Mouse (Mus musculus): Measurements from ENCODE around the gene Sorcs2. TPM values are rescaled to one million over a fixed set of nuclear protein-coding genes. Genes with fewer than 3 reads are reported as not detected.
"Not testable (repeated sequence)": the region's sequence is repeated elsewhere in the genome, so short reads cannot be mapped to it uniquely, and the experiment has no call there.

Sorcs2 gene
- polyA plus RNA-seq, 1 experiment from 2014 or later: 25.4 TPM

GRCm38 (mm10) chr5:36248022-36248421, 149.9 kb downstream of the Sorcs2 start:
- H3K4me2 ChIP-seq: no peak overlapping the region
- no peak overlapping the region for H3K9ac ChIP-seq
- H3K36me3 ChIP-seq: no peaks in the 10 kb centered on the region
- ATAC-seq (ENCODE audit: insufficient number of reproducible peaks, low FRiP score, low TSS enrichment, low read depth): no peak
- H3K9me3 ChIP-seq: no peaks in the 10 kb centered on the region
- H3K4me1 ChIP-seq: peaks cover 21% of the 10 kb centered on the region
- 77% methylated on average over 3 of the region's 3 CpGs for WGBS
- no peak overlapping the region for H3K27ac ChIP-seq
- no peaks in the 10 kb centered on the region for H3K27me3 ChIP-seq
- H3K4me3 ChIP-seq: no peak overlapping the region

- peaks cover 11% of the 10 kb centered on the region; the same call in 1 of the 2 replicates for H3K4me1 ChIP-seq
- not testable (repeated sequence) for H3K9ac ChIP-seq; ATAC-seq (ENCODE audit: insufficient number of reproducible peaks, low FRiP score, low TSS enrichment, low read depth); H3K9me3 ChIP-seq; H3K4me2 ChIP-seq; H3K27me3 ChIP-seq; H3K27ac ChIP-seq; H3K36me3 ChIP-seq; H3K4me3 ChIP-seq
- 97% methylated on average over 8 of the region's 10 CpGs for WGBS
These were observed 160.4 kb downstream of the Sorcs2 start for GRCm38 (mm10) chr5:36237526-36237925.

- Histone ChIP-seq H3K4me2 (no peak overlapping the region), H3K27ac (no peak overlapping the region), H3K4me1 (peaks cover 25% of the 10 kb centered on the region), H3K36me3 (no peaks in the 10 kb centered on the region), H3K9me3 (no peaks in the 10 kb centered on the region), H3K9ac (no peak overlapping the region), H3K27me3 (no peaks in the 10 kb centered on the region), H3K4me3 (no peak overlapping the region)
- WGBS: 53% methylated on average over 9 of the region's 9 CpGs
- ATAC-seq (ENCODE audit: insufficient number of reproducible peaks, low FRiP score, low TSS enrichment, low read depth): no peak
These were observed 167.6 kb downstream of the Sorcs2 start for GRCm38 (mm10) chr5:36230301-36230780.

GRCm38 (mm10) chr5:36228405-36229370, 169.3 kb downstream of the Sorcs2 start:
- H3K9ac ChIP-seq: no peak overlapping the region
- no peak for ATAC-seq (ENCODE audit: insufficient number of reproducible peaks, low FRiP score, low TSS enrichment, low read depth)
- no peak overlapping the region for H3K4me2 ChIP-seq
- 82% methylated on average over 23 of the region's 23 CpGs for WGBS
- peaks cover 34% of the 10 kb centered on the region for H3K4me1 ChIP-seq
- H3K36me3 ChIP-seq: no peaks in the 10 kb centered on the region
- H3K27ac ChIP-seq: no peak overlapping the region
- no peaks in the 10 kb centered on the region for H3K9me3 ChIP-seq
- no peak overlapping the region for H3K4me3 ChIP-seq
- no peaks in the 10 kb centered on the region for H3K27me3 ChIP-seq

- Histone ChIP-seq H3K27ac (peak overlapping the region; percentile 89), H3K9me3 (no peaks in the 10 kb centered on the region), H3K27me3 (no peaks in the 10 kb centered on the region), H3K4me1 (peaks cover 31% of the 10 kb centered on the region), H3K4me3 (no peak overlapping the region), H3K4me2 (no peak overlapping the region), H3K9ac (no peak overlapping the region), H3K36me3 (no peaks in the 10 kb centered on the region)
- peak; percentile 66 for ATAC-seq (ENCODE audit: insufficient number of reproducible peaks, low FRiP score, low TSS enrichment, low read depth)
- WGBS: 29% methylated on average over 11 of the region's 11 CpGs
These were observed 171.6 kb downstream of the Sorcs2 start for GRCm38 (mm10) chr5:36226296-36226695.

- Histone ChIP-seq H3K36me3 (no peaks in the 10 kb centered on the region), H3K4me2 (no peak overlapping the region), H3K27ac (peak overlapping the region; percentile 89), H3K27me3 (no peaks in the 10 kb centered on the region), H3K9ac (no peak overlapping the region), H3K4me3 (no peak overlapping the region), H3K9me3 (no peaks in the 10 kb centered on the region), H3K4me1 (peaks cover 34% of the 10 kb centered on the region)
- ATAC-seq (ENCODE audit: insufficient number of reproducible peaks, low FRiP score, low TSS enrichment, low read depth): no peak
- 33% methylated on average over 7 of the region's 7 CpGs for WGBS
These were observed 172.1 kb downstream of the Sorcs2 start for GRCm38 (mm10) chr5:36225855-36226254.

- no peak for ATAC-seq (ENCODE audit: insufficient number of reproducible peaks, low FRiP score, low TSS enrichment, low read depth)
- WGBS: 68% methylated on average over 6 of the region's 6 CpGs
- H3K4me3 ChIP-seq: no peak overlapping the region
- no peak overlapping the region for H3K27ac ChIP-seq
- no peaks in the 10 kb centered on the region for H3K36me3 ChIP-seq
- H3K4me2 ChIP-seq: no peak overlapping the region
- no peaks in the 10 kb centered on the region for H3K27me3 ChIP-seq
- no peak overlapping the region for H3K9ac ChIP-seq
- H3K4me1 ChIP-seq: peaks cover 37% of the 10 kb centered on the region
- no peaks in the 10 kb centered on the region for H3K9me3 ChIP-seq
These were observed 174.2 kb downstream of the Sorcs2 start for GRCm38 (mm10) chr5:36223787-36224186.

GRCm38 (mm10) chr5:36220626-36221025, 177.3 kb downstream of the Sorcs2 start:
- ATAC-seq (ENCODE audit: insufficient number of reproducible peaks, low FRiP score, low TSS enrichment, low read depth): no peak
- Histone ChIP-seq H3K4me1 (peaks cover 21% of the 10 kb centered on the region), H3K27me3 (no peaks in the 10 kb centered on the region), H3K4me2 (no peak overlapping the region), H3K4me3 (no peak overlapping the region), H3K9ac (no peak overlapping the region), H3K9me3 (no peaks in the 10 kb centered on the region), H3K27ac (no peak overlapping the region), H3K36me3 (no peaks in the 10 kb centered on the region)
- 58% methylated on average over 6 of the region's 6 CpGs for WGBS

GRCm38 (mm10) chr5:36220105-36220504, 177.8 kb downstream of the Sorcs2 start:
- Histone ChIP-seq H3K36me3 (no peaks in the 10 kb centered on the region), H3K9ac (no peak overlapping the region), H3K27ac (no peak overlapping the region), H3K9me3 (no peaks in the 10 kb centered on the region), H3K4me2 (no peak overlapping the region), H3K4me1 (peaks cover 16% of the 10 kb centered on the region), H3K27me3 (no peaks in the 10 kb centered on the region), H3K4me3 (no peak overlapping the region)
- 86% methylated on average over 4 of the region's 4 CpGs for WGBS
- no peak for ATAC-seq (ENCODE audit: insufficient number of reproducible peaks, low FRiP score, low TSS enrichment, low read depth)

- Histone ChIP-seq H3K27me3 (no peaks in the 10 kb centered on the region), H3K36me3 (no peaks in the 10 kb centered on the region), H3K4me2 (no peak overlapping the region), H3K4me1 (peaks cover 20% of the 10 kb centered on the region), H3K4me3 (no peak overlapping the region), H3K9ac (no peak overlapping the region), H3K27ac (no peak overlapping the region), H3K9me3 (no peaks in the 10 kb centered on the region; the same call in 1 of the 2 replicates)
- WGBS: 62% methylated on average over 10 of the region's 10 CpGs
- ATAC-seq (ENCODE audit: insufficient number of reproducible peaks, low FRiP score, low TSS enrichment, low read depth): 0 out of 2 replicates have a peak, but pooled peaks have one; percentile 23
These were observed 184.6 kb downstream of the Sorcs2 start for GRCm38 (mm10) chr5:36213310-36213709.

GRCm38 (mm10) chr5:36208803-36209202, 189.1 kb downstream of the Sorcs2 start:
- H3K9me3 ChIP-seq: no peaks in the 10 kb centered on the region
- no peaks in the 10 kb centered on the region for H3K36me3 ChIP-seq
- H3K4me2 ChIP-seq: no peak overlapping the region
- H3K27me3 ChIP-seq: no peaks in the 10 kb centered on the region
- WGBS: 64% methylated on average over 3 of the region's 3 CpGs
- no peak overlapping the region for H3K9ac ChIP-seq
- H3K4me3 ChIP-seq: no peak overlapping the region
- H3K27ac ChIP-seq: no peak overlapping the region
- peaks cover 45% of the 10 kb centered on the region for H3K4me1 ChIP-seq
- ATAC-seq (ENCODE audit: insufficient number of reproducible peaks, low FRiP score, low TSS enrichment, low read depth): no peak

- Histone ChIP-seq H3K9me3 (no peaks in the 10 kb centered on the region), H3K36me3 (no peaks in the 10 kb centered on the region), H3K4me1 (peaks cover 47% of the 10 kb centered on the region), H3K4me3 (no peak overlapping the region), H3K4me2 (no peak overlapping the region), H3K27me3 (no peaks in the 10 kb centered on the region), H3K9ac (no peak overlapping the region), H3K27ac (no peak overlapping the region; the same call in 1 of the 2 replicates)
- 51% methylated on average over 11 of the region's 11 CpGs for WGBS
- no peak for ATAC-seq (ENCODE audit: insufficient number of reproducible peaks, low FRiP score, low TSS enrichment, low read depth)
These were observed 192.5 kb downstream of the Sorcs2 start for GRCm38 (mm10) chr5:36205397-36205796.
